Comparison of ENCODE assay signal across 11 mouse cellular contexts in the genomic region with DNA sequence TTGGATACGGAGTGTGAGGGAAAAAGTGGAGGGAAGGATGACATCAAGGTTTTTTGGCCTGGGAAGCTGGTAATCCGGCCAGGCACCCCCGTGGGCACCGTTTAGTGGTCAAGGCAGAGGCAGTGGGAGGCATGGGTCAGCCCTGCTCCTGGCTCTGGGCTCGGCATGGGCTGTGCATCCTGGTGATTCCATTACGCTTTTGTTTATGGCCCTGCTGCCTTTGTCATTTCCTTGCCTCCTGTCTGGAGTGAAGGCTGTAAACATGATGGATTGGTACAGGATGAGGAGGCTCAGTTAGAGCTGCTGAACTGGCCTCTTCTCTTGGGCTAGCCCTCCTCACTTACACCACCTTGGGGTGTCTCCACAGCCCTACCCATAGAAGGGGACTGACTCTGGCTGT. TPM values are rescaled to one million over a fixed set of nuclear protein-coding genes. Genes with fewer than 3 reads are reported as not detected.
DNase-seq lines count a peak whose midpoint lies in the region; ATAC-seq and TF ChIP-seq lines count a peak whose summit lies in the region.
"Had no signal": no experiment of that assay in that cellular context is flagged by ENCODE, and none has a peak within 500 bp of the region (broad histone marks: within the 10 kb centered on the region; RNA-seq: fewer than 3 reads in every experiment).

No protein-coding gene starts in this region.

- no peaks in the 10 kb centered on the region for H3K36me3 ChIP-seq in kidney, embryonic 14.5 days (ENCODE audit: control insufficient read depth, insufficient read depth, low read length)
- no peaks in the 10 kb centered on the region for H3K36me3 ChIP-seq in lung, postnatal 0 days (ENCODE audit: insufficient read depth, low read length)
- no peaks in the 10 kb centered on the region for H3K36me3 ChIP-seq in neural tube, embryonic 12.5 days

- H3K4me2 ChIP-seq in kidney, embryonic 14.5 days (replicated peaks; ENCODE audit: low read depth, low read length) = no peak overlapping the region
- H3K4me2 ChIP-seq in lung, postnatal 0 days (replicated peaks; ENCODE audit: low read depth, low read length) = no peak overlapping the region
- H3K4me2 ChIP-seq in neural tube, embryonic 12.5 days (replicated peaks) = peak overlapping the region; percentile 10; the same call in 1 of the 2 replicates

- DNase-seq in kidney, adult 9 months = no peak
- peak; percentile 17 for DNase-seq in lung, postnatal 0 days (ENCODE audit: low spot score)
- DNase-seq in lung, postnatal 14 days = no peak
- peak; percentile 12 for DNase-seq in hindlimb bud, embryonic 11.5 days (ENCODE audit: extremely low spot score, low read depth, low spot score)
- DNase-seq in right cerebral cortex, postnatal 4 days = no peak
- DNase-seq: gastrocnemius, postnatal 36 days; layer of hippocampus, adult 9-11 months; spleen, adult 18-20 months had no signal

- peak overlapping the region; percentile 12; the same call in 1 of the 2 replicates for H3K9ac ChIP-seq in kidney, embryonic 14.5 days (ENCODE audit: low read depth, low read length)
- H3K9ac ChIP-seq in lung, postnatal 0 days (replicated peaks; ENCODE audit: low read depth) = no peak overlapping the region
- no peak overlapping the region for H3K9ac ChIP-seq in neural tube, embryonic 12.5 days

- TF ChIP-seq EP300 in lung, postnatal 0 days (IDR thresholded peaks at IDR 0.05) = no peak

- ATAC-seq in kidney, embryonic 14.5 days (ENCODE audit: low FRiP score, low TSS enrichment) = peak; percentile 78
- peak; percentile 51 for ATAC-seq in lung, postnatal 0 days
- peak; percentile 57 for ATAC-seq in neural tube, embryonic 12.5 days (ENCODE audit: low FRiP score, low read depth)
- ATAC-seq: inflammation-experienced regulatory T-cells, adult 6 months had no signal

- WGBS in kidney, embryonic 14.5 days = 9% methylated on average over 6 of the region's 6 CpGs
- 34% methylated on average over 6 of the region's 6 CpGs for WGBS in lung, postnatal 0 days
- WGBS in neural tube, embryonic 12.5 days = 4% methylated on average over 6 of the region's 6 CpGs

- H3K4me1 ChIP-seq in kidney, embryonic 14.5 days (ENCODE audit: control insufficient read depth, insufficient read depth, low read length) = no peaks in the 10 kb centered on the region
- H3K4me1 ChIP-seq in lung, postnatal 0 days (ENCODE audit: insufficient read depth, low read depth, low read length) = peaks cover 3% of the 10 kb centered on the region; the same call in 1 of the 2 replicates
- H3K4me1 ChIP-seq in neural tube, embryonic 12.5 days = peaks cover 21% of the 10 kb centered on the region

- no peak overlapping the region for H3K27ac ChIP-seq in kidney, embryonic 14.5 days (ENCODE audit: low read depth, low read length)
- H3K27ac ChIP-seq in lung, postnatal 0 days (ENCODE audit: low read length) = no peak overlapping the region
- no peak overlapping the region for H3K27ac ChIP-seq in neural tube, embryonic 12.5 days

- no peaks in the 10 kb centered on the region for H3K27me3 ChIP-seq in kidney, embryonic 14.5 days (ENCODE audit: control insufficient read depth, insufficient read depth, low read length)
- H3K27me3 ChIP-seq in lung, postnatal 0 days (replicated peaks; ENCODE audit: insufficient read depth, low read length) = no peaks in the 10 kb centered on the region
- no peaks in the 10 kb centered on the region for H3K27me3 ChIP-seq in neural tube, embryonic 12.5 days (replicated peaks)

- TF ChIP-seq CTCF in lung, postnatal 0 days (IDR thresholded peaks at IDR 0.05) = no peak

- H3K4me3 ChIP-seq in kidney, embryonic 14.5 days (ENCODE audit: low read length) = no peak overlapping the region
- H3K4me3 ChIP-seq in lung, postnatal 0 days (ENCODE audit: low read depth, low read length) = no peak overlapping the region
- no peak overlapping the region for H3K4me3 ChIP-seq in neural tube, embryonic 12.5 days

- no peaks in the 10 kb centered on the region for H3K9me3 ChIP-seq in kidney, embryonic 14.5 days (ENCODE audit: control insufficient read depth, low read length)
- H3K9me3 ChIP-seq in lung, postnatal 0 days (ENCODE audit: low read length) = no peaks in the 10 kb centered on the region
- H3K9me3 ChIP-seq in neural tube, embryonic 12.5 days = no peaks in the 10 kb centered on the region

RNA-seq across cellular contexts. Expression of a gene that starts 33.0 kb away (rescaled TPM):
- polyA plus RNA-seq in kidney, embryonic 14.5 days (2014; fragmentation: Nextera tagmentation; extraction: Ambion mirVana) = 21.4 and 27.8 TPM in 2 replicates
- polyA plus RNA-seq in lung, postnatal 0 days (2015; fragmentation: Nextera tagmentation; extraction: Ambion mirVana) = 6.9 and 7.4 TPM in 2 replicates
- polyA plus RNA-seq in neural tube, embryonic 12.5 days (2016; fragmentation: Nextera tagmentation; extraction: Ambion mirVana) = 43.5 and 44.4 TPM in 2 replicates

Comparison
In these comparisons a context has a peak if more than half of its experiments do, and no peak if none do; other contexts are left out.
1. DNase-seq: peak in lung, postnatal 0 days (single experiment) and hindlimb bud, embryonic 11.5 days (single experiment); none in kidney, adult 9 months (single experiment), lung, postnatal 14 days (single experiment) and right cerebral cortex, postnatal 4 days (single experiment).
2. Peak in every context shown above with its lines, with median percentiles within 50 percentile points of each other: ATAC-seq.